Mouse (Mus musculus): ENCODE data around the gene Mrpl21. TPM values are rescaled to one million over a fixed set of nuclear protein-coding genes. Genes with fewer than 3 reads are reported as not detected.

Mrpl21 gene
- polyA plus RNA-seq (2014; fragmentation: Nextera tagmentation; extraction: Ambion mirVana) = 130 and 134 TPM in 2 replicates

- WGBS = under 1% methylated on average over 49 of the region's 49 CpGs
- H3K36me3 ChIP-seq (ENCODE audit: control insufficient read depth, insufficient read depth, low read length) = peaks cover 15% of the 10 kb centered on the region
Observed at GRCm38 (mm10) chr19:3282572-3283467, at the start of gene Mrpl21, which contains the start of gene Ighmbp2. Gene Mrpl21 (plus strand): TSS chr19:3282901. Gene Ighmbp2 (minus strand): TSS chr19:3283017.

GRCm38 (mm10) chr19:3260016-3260415, 22.7 kb upstream of the Mrpl21 start:
- WGBS = 94% methylated on average over 8 of the region's 8 CpGs
- H3K36me3 ChIP-seq (ENCODE audit: control insufficient read depth, insufficient read depth, low read length) = peaks cover 26% of the 10 kb centered on the region
- ATAC-seq (ENCODE audit: insufficient number of reproducible peaks, insufficient read depth, low FRiP score, low read depth) = no peak

More at GRCm38 (mm10) chr19:3282572-3283467, at the start of gene Mrpl21, which contains the start of gene Ighmbp2:
- H3K4me2 ChIP-seq (replicated peaks; ENCODE audit: low read depth, low read length) = peak within 1 kb of the TSS; percentile 55
- H3K27me3 ChIP-seq (ENCODE audit: control insufficient read depth, insufficient read depth, low read length) = no peaks in the 10 kb centered on the region
- peaks cover 4% of the 10 kb centered on the region; the same call in 1 of the 2 replicates for H3K4me1 ChIP-seq (ENCODE audit: control insufficient read depth, insufficient read depth, low read length)
- peak within 1 kb of the TSS; percentile 68; the same call in 1 of the 2 replicates for H3K27ac ChIP-seq (ENCODE audit: low read length)
- peak within 1 kb of the TSS; percentile 77 for H3K9ac ChIP-seq (replicated peaks; ENCODE audit: low read depth, low read length)
- peak; percentile 92 for ATAC-seq (ENCODE audit: insufficient number of reproducible peaks, insufficient read depth, low FRiP score, low read depth)
- H3K9me3 ChIP-seq (ENCODE audit: control insufficient read depth, low read depth, low read length) = no peaks in the 10 kb centered on the region
- H3K4me3 ChIP-seq (ENCODE audit: low read depth, low read length) = peak within 1 kb of the TSS; percentile 80

GRCm38 (mm10) chr19:3260591-3260990, 22.1 kb upstream of the Mrpl21 start:
- Histone ChIP-seq H3K27me3 (ENCODE audit: control insufficient read depth, insufficient read depth, low read length) (no peaks in the 10 kb centered on the region), H3K27ac (ENCODE audit: low read length) (no peak overlapping the region), H3K9ac (replicated peaks; ENCODE audit: low read depth, low read length) (no peak overlapping the region), H3K4me3 (ENCODE audit: low read depth, low read length) (no peak overlapping the region), H3K36me3 (ENCODE audit: control insufficient read depth, insufficient read depth, low read length) (peaks cover 32% of the 10 kb centered on the region), H3K4me2 (replicated peaks; ENCODE audit: low read depth, low read length) (no peak overlapping the region), H3K4me1 (ENCODE audit: control insufficient read depth, insufficient read depth, low read length) (no peaks in the 10 kb centered on the region), H3K9me3 (ENCODE audit: control insufficient read depth, low read depth, low read length) (no peaks in the 10 kb centered on the region)
- no peak for ATAC-seq (ENCODE audit: insufficient number of reproducible peaks, insufficient read depth, low FRiP score, low read depth)
- 86% methylated on average over 3 of the region's 3 CpGs for WGBS

More at GRCm38 (mm10) chr19:3260016-3260415, 22.7 kb upstream of the Mrpl21 start:
- Histone ChIP-seq H3K4me2 (replicated peaks; ENCODE audit: low read depth, low read length) (no peak overlapping the region), H3K4me3 (ENCODE audit: low read depth, low read length) (no peak overlapping the region), H3K9ac (replicated peaks; ENCODE audit: low read depth, low read length) (no peak overlapping the region), H3K9me3 (ENCODE audit: control insufficient read depth, low read depth, low read length) (no peaks in the 10 kb centered on the region), H3K27me3 (ENCODE audit: control insufficient read depth, insufficient read depth, low read length) (no peaks in the 10 kb centered on the region), H3K27ac (ENCODE audit: low read length) (no peak overlapping the region), H3K4me1 (ENCODE audit: control insufficient read depth, insufficient read depth, low read length) (no peaks in the 10 kb centered on the region)

- no peak overlapping the region for H3K9ac ChIP-seq (replicated peaks; ENCODE audit: low read depth, low read length)
- no peaks in the 10 kb centered on the region for H3K4me1 ChIP-seq (ENCODE audit: control insufficient read depth, insufficient read depth, low read length)
- H3K4me2 ChIP-seq (replicated peaks; ENCODE audit: low read depth, low read length) = no peak overlapping the region
- no peak overlapping the region for H3K27ac ChIP-seq (ENCODE audit: low read length)
- no peaks in the 10 kb centered on the region for H3K9me3 ChIP-seq (ENCODE audit: control insufficient read depth, low read depth, low read length)
- 95% methylated on average over 7 of the region's 7 CpGs for WGBS
- peaks cover 39% of the 10 kb centered on the region for H3K36me3 ChIP-seq (ENCODE audit: control insufficient read depth, insufficient read depth, low read length)
- ATAC-seq (ENCODE audit: insufficient number of reproducible peaks, insufficient read depth, low FRiP score, low read depth) = no peak
- no peak overlapping the region for H3K4me3 ChIP-seq (ENCODE audit: low read depth, low read length)
- H3K27me3 ChIP-seq (ENCODE audit: control insufficient read depth, insufficient read depth, low read length) = no peaks in the 10 kb centered on the region
Observed at GRCm38 (mm10) chr19:3261336-3261735, 21.4 kb upstream of the Mrpl21 start.

GRCm38 (mm10) chr19:3261764-3262525, 20.8 kb upstream of the Mrpl21 start:
- no peak overlapping the region for H3K4me3 ChIP-seq (ENCODE audit: low read depth, low read length)
- H3K9ac ChIP-seq (replicated peaks; ENCODE audit: low read depth, low read length) = no peak overlapping the region
- H3K36me3 ChIP-seq (ENCODE audit: control insufficient read depth, insufficient read depth, low read length) = peaks cover 45% of the 10 kb centered on the region
- no peaks in the 10 kb centered on the region for H3K4me1 ChIP-seq (ENCODE audit: control insufficient read depth, insufficient read depth, low read length)
- H3K27me3 ChIP-seq (ENCODE audit: control insufficient read depth, insufficient read depth, low read length) = no peaks in the 10 kb centered on the region
- H3K9me3 ChIP-seq (ENCODE audit: control insufficient read depth, low read depth, low read length) = no peaks in the 10 kb centered on the region
- WGBS = 85% methylated on average over 12 of the region's 12 CpGs
- no peak for ATAC-seq (ENCODE audit: insufficient number of reproducible peaks, insufficient read depth, low FRiP score, low read depth)
- no peak overlapping the region for H3K4me2 ChIP-seq (replicated peaks; ENCODE audit: low read depth, low read length)
- no peak overlapping the region for H3K27ac ChIP-seq (ENCODE audit: low read length)

- Histone ChIP-seq H3K9me3 (ENCODE audit: control insufficient read depth, low read depth, low read length) (no peaks in the 10 kb centered on the region), H3K36me3 (ENCODE audit: control insufficient read depth, insufficient read depth, low read length) (peaks cover 60% of the 10 kb centered on the region), H3K9ac (replicated peaks; ENCODE audit: low read depth, low read length) (no peak overlapping the region), H3K4me2 (replicated peaks; ENCODE audit: low read depth, low read length) (no peak overlapping the region), H3K27me3 (ENCODE audit: control insufficient read depth, insufficient read depth, low read length) (no peaks in the 10 kb centered on the region), H3K4me3 (ENCODE audit: low read depth, low read length) (no peak overlapping the region), H3K27ac (ENCODE audit: low read length) (no peak overlapping the region), H3K4me1 (ENCODE audit: control insufficient read depth, insufficient read depth, low read length) (no peaks in the 10 kb centered on the region)
- 91% methylated on average over 6 of the region's 6 CpGs for WGBS
- no peak for ATAC-seq (ENCODE audit: insufficient number of reproducible peaks, insufficient read depth, low FRiP score, low read depth)
Observed at GRCm38 (mm10) chr19:3264348-3264747, 18.4 kb upstream of the Mrpl21 start.

- Histone ChIP-seq H3K27me3 (ENCODE audit: control insufficient read depth, insufficient read depth, low read length) (no peaks in the 10 kb centered on the region), H3K27ac (ENCODE audit: low read length) (no peak overlapping the region), H3K4me3 (ENCODE audit: low read depth, low read length) (no peak overlapping the region), H3K9me3 (ENCODE audit: control insufficient read depth, low read depth, low read length) (no peaks in the 10 kb centered on the region), H3K36me3 (ENCODE audit: control insufficient read depth, insufficient read depth, low read length) (peaks cover 60% of the 10 kb centered on the region), H3K9ac (replicated peaks; ENCODE audit: low read depth, low read length) (no peak overlapping the region), H3K4me2 (replicated peaks; ENCODE audit: low read depth, low read length) (no peak overlapping the region), H3K4me1 (ENCODE audit: control insufficient read depth, insufficient read depth, low read length) (no peaks in the 10 kb centered on the region)
- WGBS = 94% methylated on average over 9 of the region's 9 CpGs
- ATAC-seq (ENCODE audit: insufficient number of reproducible peaks, insufficient read depth, low FRiP score, low read depth) = no peak
Observed at GRCm38 (mm10) chr19:3265180-3265579, 17.5 kb upstream of the Mrpl21 start.

- H3K27ac ChIP-seq (ENCODE audit: low read length) = no peak overlapping the region
- no peak for ATAC-seq (ENCODE audit: insufficient number of reproducible peaks, insufficient read depth, low FRiP score, low read depth)
- no peaks in the 10 kb centered on the region for H3K4me1 ChIP-seq (ENCODE audit: control insufficient read depth, insufficient read depth, low read length)
- no peaks in the 10 kb centered on the region for H3K9me3 ChIP-seq (ENCODE audit: control insufficient read depth, low read depth, low read length)
- no peak overlapping the region for H3K4me2 ChIP-seq (replicated peaks; ENCODE audit: low read depth, low read length)
- H3K36me3 ChIP-seq (ENCODE audit: control insufficient read depth, insufficient read depth, low read length) = peaks cover 58% of the 10 kb centered on the region
- 69% methylated on average over 5 of the region's 5 CpGs for WGBS
- H3K4me3 ChIP-seq (ENCODE audit: low read depth, low read length) = no peak overlapping the region
- H3K27me3 ChIP-seq (ENCODE audit: control insufficient read depth, insufficient read depth, low read length) = no peaks in the 10 kb centered on the region
- H3K9ac ChIP-seq (replicated peaks; ENCODE audit: low read depth, low read length) = no peak overlapping the region
Observed at GRCm38 (mm10) chr19:3266136-3266535, 16.6 kb upstream of the Mrpl21 start.

Measured in stomach, embryonic 14.5 days (tissue).